Mouse (Mus musculus): ENCODE measurements around the gene Hemk1.

The Hemk1 gene

GRCm38 (mm10) chr9:107324799-107325561 lies 13.2 kb downstream of the Hemk1 start:
- peaks cover 28% of the 10 kb centered on the region for H3K36me3 ChIP-seq (ENCODE audit: insufficient read depth, low read length)
- no peaks in the 10 kb centered on the region for H3K27me3 ChIP-seq (ENCODE audit: insufficient read depth, low read length)
- TF ChIP-seq NANOG (IDR thresholded peaks at IDR 0.05; ENCODE audit: borderline replicate concordance, low read length) (no peak), POU5F1 (IDR thresholded peaks at IDR 0.05; ENCODE audit: borderline replicate concordance, low read length) (no peak), CTCF (conservative IDR thresholded peaks at IDR 0.05; ENCODE audit: low read length) (no peak)
- H3K9me3 ChIP-seq (ENCODE audit: low read length): no peaks in the 10 kb centered on the region
- no peak overlapping the region for H3K4me3 ChIP-seq (replicated peaks; ENCODE audit: low read length)
- peaks cover 47% of the 10 kb centered on the region for H3K4me1 ChIP-seq (replicated peaks; ENCODE audit: low read depth, low read length)

- H3K4me1 ChIP-seq (replicated peaks; ENCODE audit: low read depth, low read length): peaks cover 34% of the 10 kb centered on the region
- H3K36me3 ChIP-seq (ENCODE audit: insufficient read depth, low read length): peaks cover 14% of the 10 kb centered on the region
- no peaks in the 10 kb centered on the region for H3K27me3 ChIP-seq (ENCODE audit: insufficient read depth, low read length)
- no peak overlapping the region for H3K4me3 ChIP-seq (replicated peaks; ENCODE audit: low read length)
- TF ChIP-seq CTCF (conservative IDR thresholded peaks at IDR 0.05; ENCODE audit: low read length): no peak
- no peak for TF ChIP-seq POU5F1 (IDR thresholded peaks at IDR 0.05; ENCODE audit: borderline replicate concordance, low read length)
- TF ChIP-seq NANOG (IDR thresholded peaks at IDR 0.05; ENCODE audit: borderline replicate concordance, low read length): no peak
- no peaks in the 10 kb centered on the region for H3K9me3 ChIP-seq (ENCODE audit: low read length)
These were observed 14.6 kb downstream of the Hemk1 start for GRCm38 (mm10) chr9:107323558-107323957.

- no peaks in the 10 kb centered on the region for H3K27me3 ChIP-seq (ENCODE audit: insufficient read depth, low read length)
- H3K36me3 ChIP-seq (ENCODE audit: insufficient read depth, low read length): peaks cover 4% of the 10 kb centered on the region; the same call in 1 of the 2 replicates
- H3K9me3 ChIP-seq (ENCODE audit: low read length): no peaks in the 10 kb centered on the region
- no peak overlapping the region for H3K4me3 ChIP-seq (replicated peaks; ENCODE audit: low read length)
- no peak for TF ChIP-seq POU5F1 (IDR thresholded peaks at IDR 0.05; ENCODE audit: borderline replicate concordance, low read length)
- TF ChIP-seq CTCF (conservative IDR thresholded peaks at IDR 0.05; ENCODE audit: low read length): no peak
- no peak for TF ChIP-seq NANOG (IDR thresholded peaks at IDR 0.05; ENCODE audit: borderline replicate concordance, low read length)
- peaks cover 24% of the 10 kb centered on the region for H3K4me1 ChIP-seq (replicated peaks; ENCODE audit: low read depth, low read length)
These were observed 15.6 kb downstream of the Hemk1 start for GRCm38 (mm10) chr9:107322461-107323050.

GRCm38 (mm10) chr9:107315791-107316190 lies 22.4 kb downstream of the Hemk1 start:
- peaks cover 4% of the 10 kb centered on the region; the same call in 1 of the 2 replicates for H3K27me3 ChIP-seq (ENCODE audit: insufficient read depth, low read length)
- peaks cover 3% of the 10 kb centered on the region; the same call in 1 of the 2 replicates for H3K4me1 ChIP-seq (replicated peaks; ENCODE audit: low read depth, low read length)
- no peaks in the 10 kb centered on the region for H3K36me3 ChIP-seq (ENCODE audit: insufficient read depth, low read length)
- no peaks in the 10 kb centered on the region for H3K9me3 ChIP-seq (ENCODE audit: low read length)
- TF ChIP-seq CTCF (conservative IDR thresholded peaks at IDR 0.05; ENCODE audit: low read length) (no peak), POU5F1 (IDR thresholded peaks at IDR 0.05; ENCODE audit: borderline replicate concordance, low read length) (no peak), NANOG (IDR thresholded peaks at IDR 0.05; ENCODE audit: borderline replicate concordance, low read length) (no peak)
- H3K4me3 ChIP-seq (replicated peaks; ENCODE audit: low read length): no peak overlapping the region

- Histone ChIP-seq H3K36me3 (ENCODE audit: insufficient read depth, low read length) (no peaks in the 10 kb centered on the region), H3K27me3 (ENCODE audit: insufficient read depth, low read length) (peaks cover 4% of the 10 kb centered on the region; the same call in 1 of the 2 replicates), H3K4me3 (replicated peaks; ENCODE audit: low read length) (no peak overlapping the region), H3K4me1 (replicated peaks; ENCODE audit: low read depth, low read length) (peaks cover 3% of the 10 kb centered on the region; the same call in 1 of the 2 replicates), H3K9me3 (ENCODE audit: low read length) (no peaks in the 10 kb centered on the region)
- TF ChIP-seq NANOG (IDR thresholded peaks at IDR 0.05; ENCODE audit: borderline replicate concordance, low read length) (no peak), CTCF (conservative IDR thresholded peaks at IDR 0.05; ENCODE audit: low read length) (no peak), POU5F1 (IDR thresholded peaks at IDR 0.05; ENCODE audit: borderline replicate concordance, low read length) (no peak)
These were observed 24.2 kb downstream of the Hemk1 start for GRCm38 (mm10) chr9:107313926-107314325.

GRCm38 (mm10) chr9:107312811-107313584 lies 25.2 kb downstream of the Hemk1 start:
- peaks cover 4% of the 10 kb centered on the region; the same call in 1 of the 2 replicates for H3K27me3 ChIP-seq (ENCODE audit: insufficient read depth, low read length)
- no peaks in the 10 kb centered on the region for H3K36me3 ChIP-seq (ENCODE audit: insufficient read depth, low read length)
- TF ChIP-seq NANOG (IDR thresholded peaks at IDR 0.05; ENCODE audit: borderline replicate concordance, low read length) (no peak), CTCF (conservative IDR thresholded peaks at IDR 0.05; ENCODE audit: low read length) (no peak), POU5F1 (IDR thresholded peaks at IDR 0.05; ENCODE audit: borderline replicate concordance, low read length) (no peak)
- H3K9me3 ChIP-seq (ENCODE audit: low read length): no peaks in the 10 kb centered on the region
- H3K4me3 ChIP-seq (replicated peaks; ENCODE audit: low read length): no peak overlapping the region
- H3K4me1 ChIP-seq (replicated peaks; ENCODE audit: low read depth, low read length): peaks cover 3% of the 10 kb centered on the region; the same call in 1 of the 2 replicates

GRCm38 (mm10) chr9:107309600-107309999 lies 28.6 kb downstream of the Hemk1 start:
- peaks cover 23% of the 10 kb centered on the region for H3K4me1 ChIP-seq (replicated peaks; ENCODE audit: low read depth, low read length)
- TF ChIP-seq POU5F1 (IDR thresholded peaks at IDR 0.05; ENCODE audit: borderline replicate concordance, low read length) (no peak), NANOG (IDR thresholded peaks at IDR 0.05; ENCODE audit: borderline replicate concordance, low read length) (no peak), CTCF (conservative IDR thresholded peaks at IDR 0.05; ENCODE audit: low read length) (no peak)
- no peak overlapping the region for H3K4me3 ChIP-seq (replicated peaks; ENCODE audit: low read length)
- H3K36me3 ChIP-seq (ENCODE audit: insufficient read depth, low read length): no peaks in the 10 kb centered on the region
- no peaks in the 10 kb centered on the region for H3K27me3 ChIP-seq (ENCODE audit: insufficient read depth, low read length)
- H3K9me3 ChIP-seq (ENCODE audit: low read length): no peaks in the 10 kb centered on the region

- peaks cover 23% of the 10 kb centered on the region for H3K4me1 ChIP-seq (replicated peaks; ENCODE audit: low read depth, low read length)
- no peak for TF ChIP-seq NANOG (IDR thresholded peaks at IDR 0.05; ENCODE audit: borderline replicate concordance, low read length)
- TF ChIP-seq CTCF (conservative IDR thresholded peaks at IDR 0.05; ENCODE audit: low read length): no peak
- TF ChIP-seq POU5F1 (IDR thresholded peaks at IDR 0.05; ENCODE audit: borderline replicate concordance, low read length): no peak
- H3K9me3 ChIP-seq (ENCODE audit: low read length): no peaks in the 10 kb centered on the region
- no peak overlapping the region for H3K4me3 ChIP-seq (replicated peaks; ENCODE audit: low read length)
- H3K36me3 ChIP-seq (ENCODE audit: insufficient read depth, low read length): no peaks in the 10 kb centered on the region
- H3K27me3 ChIP-seq (ENCODE audit: insufficient read depth, low read length): no peaks in the 10 kb centered on the region
These were observed 29.0 kb downstream of the Hemk1 start for GRCm38 (mm10) chr9:107309171-107309570.

Measured in E14TG2a.4 (cell line).